Comparison of ENCODE assay signal across 24 mouse cellular contexts in genomic region chr14:56021305-56021704, GRCm38 (mm10). TPM values are rescaled to one million over a fixed set of nuclear protein-coding genes. Genes with fewer than 3 reads are reported as not detected.
"Had no signal": no experiment of that assay in that cellular context is flagged by ENCODE, and none has a peak within 500 bp of the region (broad histone marks: within the 10 kb centered on the region; RNA-seq: fewer than 3 reads in every experiment).

No protein-coding gene starts in this region.

RNA-seq across cellular contexts. Expression of gene Mcpt1, which starts 3.5 kb away (rescaled TPM):
- total RNA-seq: layer of hippocampus, adult 2 months; layer of hippocampus, postnatal 25 days; left cerebral cortex, adult 18-20 months; left cerebral cortex, postnatal 25 days; liver, adult 2 months; midbrain, postnatal 0 days had no signal
- polyA plus RNA-seq: kidney, adult 2 months; kidney, embryonic 14.5 days; kidney, postnatal 0 days; limb, embryonic 10.5 days; limb, embryonic 13.5 days; liver, adult 2 months; lung, embryonic 14.5 days; lung, postnatal 0 days; macrophage; midbrain, embryonic 11.5 days; midbrain, embryonic 14.5 days; midbrain, postnatal 0 days; neural tube, embryonic 11.5 days; neural tube, embryonic 14.5 days; testis, adult 2 months; urinary bladder, adult 2 months had no signal

RNA-seq across cellular contexts. Expression of gene Mcpt9, which starts 9.0 kb away (rescaled TPM):
- total RNA-seq: layer of hippocampus, adult 2 months; layer of hippocampus, postnatal 25 days; left cerebral cortex, adult 18-20 months; left cerebral cortex, postnatal 25 days; liver, adult 2 months; midbrain, postnatal 0 days had no signal
- polyA plus RNA-seq: intestine, postnatal 0 days; kidney, adult 2 months; kidney, embryonic 14.5 days; kidney, postnatal 0 days; limb, embryonic 10.5 days; limb, embryonic 13.5 days; liver, adult 2 months; lung, embryonic 14.5 days; lung, postnatal 0 days; macrophage; midbrain, embryonic 11.5 days; midbrain, embryonic 14.5 days; midbrain, postnatal 0 days; neural tube, embryonic 11.5 days; neural tube, embryonic 14.5 days; small intestine, adult 2 months; spleen, adult 2 months; stomach, embryonic 14.5 days; testis, adult 2 months; urinary bladder, adult 2 months had no signal

RNA-seq across cellular contexts. Expression of gene Mcpt2, which starts 20.5 kb away (rescaled TPM):
- total RNA-seq: layer of hippocampus, adult 2 months; layer of hippocampus, postnatal 25 days; left cerebral cortex, adult 18-20 months; left cerebral cortex, postnatal 25 days; liver, adult 2 months; midbrain, postnatal 0 days had no signal
- polyA plus RNA-seq: kidney, adult 2 months; kidney, embryonic 14.5 days; kidney, postnatal 0 days; limb, embryonic 10.5 days; limb, embryonic 13.5 days; liver, adult 2 months; lung, embryonic 14.5 days; lung, postnatal 0 days; macrophage; midbrain, embryonic 11.5 days; midbrain, embryonic 14.5 days; midbrain, postnatal 0 days; neural tube, embryonic 11.5 days; neural tube, embryonic 14.5 days; testis, adult 2 months; urinary bladder, adult 2 months had no signal

RNA-seq across cellular contexts. Expression of gene Mcpt4, which starts 40.8 kb away (rescaled TPM):
- total RNA-seq: left cerebral cortex, adult 18-20 months; left cerebral cortex, postnatal 25 days; liver, adult 2 months had no signal
- polyA plus RNA-seq: kidney, embryonic 14.5 days; limb, embryonic 10.5 days; liver, adult 2 months; lung, embryonic 14.5 days; macrophage; midbrain, embryonic 11.5 days; midbrain, embryonic 14.5 days; midbrain, postnatal 0 days; neural tube, embryonic 11.5 days; neural tube, embryonic 14.5 days; testis, adult 2 months had no signal
